Mouse (Mus musculus): ENCODE measurements around the gene Spata7. TPM values are rescaled to one million over a fixed set of nuclear protein-coding genes. Genes with fewer than 3 reads are reported as not detected.

Gene Spata7
- 4.9 TPM for polyA plus RNA-seq (2014; fragmentation: Illumina TruSeq; extraction: RNeasy Lipid Tissue Mini Kit (QIAGEN cat#74804); ENCODE audit: low read depth, low replicate concordance)

GRCm38 (mm10) chr12:98627392-98628259, at the start of gene Spata7:
TSS of gene Spata7 (plus strand) at chr12:98628157.

Other genes with a start within 250 kb of the Spata7 start
- not detected for gene Kcnk10, start 49.8 kb upstream of the Spata7 start, polyA plus RNA-seq (2014; fragmentation: Illumina TruSeq; extraction: RNeasy Lipid Tissue Mini Kit (QIAGEN cat#74804); ENCODE audit: low read depth, low replicate concordance)
- gene Ptpn21, start 109.2 kb downstream of the Spata7 start, polyA plus RNA-seq (2014; fragmentation: Illumina TruSeq; extraction: RNeasy Lipid Tissue Mini Kit (QIAGEN cat#74804); ENCODE audit: low read depth, low replicate concordance) = 18.4 TPM
- gene Zc3h14, start 118.8 kb downstream of the Spata7 start, polyA plus RNA-seq (2014; fragmentation: Illumina TruSeq; extraction: RNeasy Lipid Tissue Mini Kit (QIAGEN cat#74804); ENCODE audit: low read depth, low replicate concordance) = 66.6 TPM